Comparison of ENCODE assay signal across 15 mouse cellular contexts in the genomic region with DNA sequence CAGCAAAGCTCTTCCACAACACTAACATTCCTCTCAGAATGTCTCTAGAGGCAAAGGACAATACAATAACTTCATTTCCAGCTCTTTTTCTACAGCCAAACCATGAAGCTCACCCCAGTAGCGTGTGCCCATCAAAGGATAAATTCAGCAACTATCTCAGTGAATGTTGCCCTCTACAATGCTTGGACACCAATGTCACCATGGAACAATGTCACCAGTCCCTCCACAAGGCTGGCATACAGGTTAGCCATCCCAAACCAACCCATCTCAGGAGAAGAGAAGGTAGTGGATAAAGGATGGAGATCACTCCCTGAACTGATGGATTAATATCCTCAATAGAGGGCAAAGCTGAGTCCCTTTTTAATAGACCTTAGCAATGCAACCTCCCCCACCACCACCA.
A peak's percentile ranks its signal among the peaks of the same experiment; 100 is the strongest.
DNase-seq lines count a peak whose midpoint lies in the region; TF ChIP-seq lines count a peak whose summit lies in the region.
"Had no signal": no experiment of that assay in that cellular context is flagged by ENCODE, and none has a peak within 500 bp of the region (broad histone marks: within the 10 kb centered on the region; RNA-seq: fewer than 3 reads in every experiment).

No protein-coding gene starts in this region.

- DNase-seq in left cerebral cortex, adult 2 months (ENCODE audit: extremely low spot score in 1 of 2, low spot score in 2 of 2) = no peak
- DNase-seq in left cerebral cortex, postnatal 4 days = no peak
- peak; percentile 3 for DNase-seq in brain, embryonic 14.5 days (ENCODE audit: low read depth)
- peak; percentile 38 for DNase-seq in cerebellum, adult 11-12 months
- no peak for DNase-seq in heart, postnatal 4 days
- DNase-seq in adrenal gland, postnatal 36 days = no peak
- DNase-seq: adrenal gland, adult 2 months; gastrocnemius, postnatal 36 days; kidney, adult 9 months; kidney, postnatal 4 days; lung, postnatal 14 days had no signal

- H3K4me1 ChIP-seq in cortical plate, adult 2 months (ENCODE audit: control insufficient read depth, insufficient read depth, low read length) = 0 out of 2 replicates have a peak, but pooled peaks cover 1% of the 10 kb centered on the region
- H3K4me1 ChIP-seq: heart, embryonic 13.5 days had no signal

- TF ChIP-seq CTCF in left cerebral cortex, adult 2 months (IDR thresholded peaks at IDR 0.05) = no peak
- TF ChIP-seq CTCF in brain, embryonic 14.5 days (IDR thresholded peaks at IDR 0.05; ENCODE audit: borderline replicate concordance, extremely low read depth, insufficient read depth, insufficient read length) = no peak
- TF ChIP-seq CTCF in cortical plate, adult 2 months (IDR thresholded peaks at IDR 0.05; ENCODE audit: extremely low read depth, insufficient read depth, low read length) = no peak

- H3K4me3 ChIP-seq in left cerebral cortex, adult 2 months = peak overlapping the region; percentile 43
- H3K4me3 ChIP-seq in cortical plate, adult 2 months (ENCODE audit: insufficient read depth, low read length) = peak overlapping the region; percentile 79
- H3K4me3 ChIP-seq: heart, embryonic 13.5 days; limb, embryonic 12.5 days had no signal

- TF ChIP-seq POLR2A in brain, embryonic 14.5 days (IDR thresholded peaks at IDR 0.05; ENCODE audit: borderline replicate concordance, extremely low read depth, insufficient read depth, insufficient read length, poor library complexity, severe bottlenecking) = no peak
- TF ChIP-seq POLR2A in cortical plate, adult 2 months (IDR thresholded peaks at IDR 0.05; ENCODE audit: extremely low read depth, insufficient read depth, low read length) = no peak

- intact Hi-C loops in left cerebral cortex, adult 2 months (cut with DNase I) = loop anchor here (2.0 to 5.0 kb wide), 3 partner anchors 41 to 92 kb away; no protein-coding TSS in a partner anchor
- intact Hi-C loops in left cerebral cortex, postnatal 4 days (cut with DNase I) = no loop called here

- H3K27ac ChIP-seq in left cerebral cortex, adult 2 months = peak overlapping the region; percentile 65
- peak overlapping the region; percentile 42 for H3K27ac ChIP-seq in cortical plate, adult 2 months (ENCODE audit: insufficient read depth, low read length)
- H3K27ac ChIP-seq: heart, embryonic 13.5 days; limb, embryonic 12.5 days; liver, embryonic 14.5 days had no signal

Comparison
In these comparisons a context has a peak if more than half of its experiments do, and no peak if none do; other contexts are left out.
1. DNase-seq: peak in brain, embryonic 14.5 days (single experiment) and cerebellum, adult 11-12 months (single experiment); none in left cerebral cortex, adult 2 months (0 of 2), left cerebral cortex, postnatal 4 days (single experiment), heart, postnatal 4 days (single experiment) and adrenal gland, postnatal 36 days (0 of 2).